Mouse (Mus musculus) liver, postnatal 0 days (tissue): ENCODE results near the gene Nxph1.

Experiments used
- CTCF ChIP-seq: sonication (generic); IDR thresholded peaks from 2 replicates; pipeline ENCODE4 v1.5.1; 2016; ENCODE audit warnings: antibody characterized with exemption, low read depth
- EP300 ChIP-seq: IDR thresholded peaks from 2 replicates; pipeline ENCODE4 v1.6.1; 2016; ENCODE audit warnings: antibody characterized with exemption, low read depth, mild to moderate bottlenecking

GRCm38 (mm10) chr6:9133589-9134279, 185.5 kb downstream of the Nxph1 start:
- TF ChIP-seq CTCF (no peak), EP300 (no peak)
